Mouse (Mus musculus) MEL (cell line): ENCODE measurements around the gene Rpl6. TPM values are rescaled to one million over a fixed set of nuclear protein-coding genes. Genes with fewer than 3 reads are reported as not detected.

Source experiments
- DNase-seq: peaks from one replicate; pipeline ENCODE4 v3.0.0; 2011; ENCODE audit warnings: low read depth, low spot score
- H3K27ac ChIP-seq: 2 replicates; pipeline ENCODE4 v1.5.1; 2012; ENCODE audit warnings: low read depth, mild to moderate bottlenecking, control low read depth, low read length, moderate library complexity; ENCODE audit not compliant: control insufficient read depth
- H3K27me3 ChIP-seq, 2 experiments: fragments of 150-350 bp in 1 of 2; sonication (generic) in 1 of 2; 2 replicates each; pipeline ENCODE4 v1.6.1; 2012; ENCODE audit warnings: low read length in 2 of 2, mild to moderate bottlenecking in 2 of 2, improper control_type of control experiment in 1 of 2, moderate library complexity in 1 of 2; ENCODE audit not compliant: insufficient read depth in 2 of 2, control insufficient read depth in 1 of 2
- H3K36me3 ChIP-seq, 2 experiments: 2 replicates each; pipeline ENCODE4 v1.6.1; 2012 to 2014; ENCODE audit warnings: low read length in 2 of 2, improper control_type of control experiment in 1 of 2, inconsistent platforms in 1 of 2, mild to moderate bottlenecking in 1 of 2; ENCODE audit not compliant: insufficient read depth in 2 of 2, control insufficient read depth in 1 of 2
- H3K4me1 ChIP-seq, 2 experiments: fragments of 150-350 bp in 1 of 2; sonication (generic) in 1 of 2; 2 replicates each; pipeline ENCODE4 v1.6.1; 2012; ENCODE audit warnings: low read length in 2 of 2, improper control_type of control experiment in 1 of 2, mild to moderate bottlenecking in 1 of 2; ENCODE audit not compliant: insufficient read depth in 2 of 2, control insufficient read depth in 1 of 2
- H3K4me3 ChIP-seq, 2 experiments: fragments of 150-350 bp in 1 of 2; sonication (generic) in 1 of 2; 2 replicates each; pipeline ENCODE4 v1.5.1; 2012; ENCODE audit warnings: low read depth in 2 of 2, low read length in 2 of 2, mild to moderate bottlenecking in 2 of 2, moderate library complexity in 2 of 2, control low read depth in 1 of 2, improper control_type of control experiment in 1 of 2; ENCODE audit not compliant: control insufficient read depth in 1 of 2, insufficient read depth in 1 of 2
- H3K79me2 ChIP-seq: 2 replicates; pipeline ENCODE4 v1.6.1; 2012; ENCODE audit warnings: mild to moderate bottlenecking, low read length, moderate library complexity; ENCODE audit not compliant: control insufficient read depth, poor library complexity, insufficient read depth
- H3K9ac ChIP-seq: 2 replicates; pipeline ENCODE4 v1.6.1; 2012; ENCODE audit warnings: low read depth, mild to moderate bottlenecking, control low read depth, low read length, moderate library complexity; ENCODE audit not compliant: control insufficient read depth, poor library complexity, severe bottlenecking
- H3K9me3 ChIP-seq: fragments of 150-350 bp; sonication (generic); replicated peaks from 2 replicates; pipeline ENCODE4 v1.6.1; 2012; ENCODE audit warnings: mild to moderate bottlenecking, low read length, improper control_type of control experiment, moderate library complexity; ENCODE audit not compliant: insufficient read depth
- BHLHE40 ChIP-seq: IDR thresholded peaks from 2 replicates; pipeline ENCODE4 v1.6.1; 2012; ENCODE audit warnings: low read depth, mild to moderate bottlenecking, inconsistent platforms, low read length, improper control_type of control experiment, borderline replicate concordance
- CHD1 ChIP-seq: IDR thresholded peaks from 2 replicates; pipeline ENCODE4 v1.6.1; 2012; ENCODE audit warnings: low read depth, mild to moderate bottlenecking, inconsistent platforms, low read length, improper control_type of control experiment
- CHD2 ChIP-seq: IDR thresholded peaks from 2 replicates; pipeline ENCODE4 v1.6.1; 2011; ENCODE audit warnings: low read length, improper control_type of control experiment
- E2F4 ChIP-seq: IDR thresholded peaks from 2 replicates; pipeline ENCODE4 v1.6.1; 2011; ENCODE audit warnings: low read depth, low read length, improper control_type of control experiment, borderline replicate concordance
- ELF1 ChIP-seq: IDR thresholded peaks from 2 replicates; pipeline ENCODE4 v1.6.1; 2014; ENCODE audit warnings: low read depth, mild to moderate bottlenecking, inconsistent platforms, low read length, improper control_type of control experiment, moderate library complexity
- EP300 ChIP-seq, 2 experiments: IDR thresholded peaks; 2 replicates each; pipeline ENCODE4 v1.6.1; 2011; ENCODE audit warnings: improper control_type of control experiment in 2 of 2, low read length in 2 of 2, low read depth in 1 of 2, mild to moderate bottlenecking in 1 of 2
- ETS1 ChIP-seq: IDR thresholded peaks from 2 replicates; pipeline ENCODE4 v1.6.1; 2012; ENCODE audit warnings: low read depth, mild to moderate bottlenecking, inconsistent platforms, low read length, improper control_type of control experiment, moderate library complexity
- GABPA ChIP-seq: IDR thresholded peaks from 2 replicates; pipeline ENCODE4 v1.6.1; 2012; ENCODE audit warnings: low read depth, mild to moderate bottlenecking, inconsistent platforms, low read length, improper control_type of control experiment, moderate library complexity
- GATA1 ChIP-seq: IDR thresholded peaks from 2 replicates; pipeline ENCODE4 v1.6.1; 2011; ENCODE audit warnings: low read depth, low read length, improper control_type of control experiment
- HCFC1 ChIP-seq: IDR thresholded peaks from 2 replicates; pipeline ENCODE4 v1.6.1; 2012; ENCODE audit warnings: low read depth, mild to moderate bottlenecking, inconsistent platforms, low read length, improper control_type of control experiment, moderate library complexity
- KAT2A ChIP-seq: conservative IDR thresholded peaks from 2 replicates; pipeline ENCODE4 v1.6.1; 2012; ENCODE audit warnings: low read depth, low read length, improper control_type of control experiment, inconsistent platforms
- MAFK ChIP-seq: IDR thresholded peaks from 2 replicates; pipeline ENCODE4 v1.6.1; 2011; ENCODE audit warnings: low read depth, mild to moderate bottlenecking, low read length, improper control_type of control experiment, borderline replicate concordance
- MAX ChIP-seq: IDR thresholded peaks from 2 replicates; pipeline ENCODE4 v1.6.1; 2011; ENCODE audit warnings: low read length, improper control_type of control experiment
- MAZ ChIP-seq: IDR thresholded peaks from 2 replicates; pipeline ENCODE4 v1.6.1; 2012; ENCODE audit warnings: low read depth, mild to moderate bottlenecking, inconsistent platforms, low read length, improper control_type of control experiment
- MEF2A ChIP-seq: IDR thresholded peaks from 2 replicates; pipeline ENCODE4 v1.6.1; 2014; ENCODE audit warnings: low read depth, mild to moderate bottlenecking, inconsistent platforms, low read length, improper control_type of control experiment; ENCODE audit not compliant: poor library complexity, insufficient replicate concordance, severe bottlenecking; ENCODE audit errors: extremely low read depth
- MYB ChIP-seq: IDR thresholded peaks from 2 replicates; pipeline ENCODE4 v1.6.1; 2011; ENCODE audit warnings: mild to moderate bottlenecking, low read depth, low read length, improper control_type of control experiment
- NELFE ChIP-seq: IDR thresholded peaks from 2 replicates; pipeline ENCODE4 v1.6.1; 2011; ENCODE audit warnings: low read depth, low read length, improper control_type of control experiment
- POLR2A ChIP-seq, 2 experiments: IDR thresholded peaks; 2 replicates each; pipeline ENCODE4 v1.6.1; 2011 to 2012; ENCODE audit warnings: low read length in 2 of 2, mild to moderate bottlenecking in 2 of 2, control low read depth in 1 of 2, improper control_type of control experiment in 1 of 2, low read depth in 1 of 2, moderate library complexity in 1 of 2; ENCODE audit not compliant: control insufficient read depth in 1 of 2, insufficient read depth in 1 of 2, poor library complexity in 1 of 2
- POLR2AphosphoS2 ChIP-seq: IDR thresholded peaks from 2 replicates; pipeline ENCODE4 v1.6.1; 2011; ENCODE audit warnings: low read length, improper control_type of control experiment
- RAD21 ChIP-seq: IDR thresholded peaks from 2 replicates; pipeline ENCODE4 v1.6.1; 2011; ENCODE audit warnings: mild to moderate bottlenecking, low read depth, low read length, improper control_type of control experiment
- RCOR1 ChIP-seq: IDR thresholded peaks from 2 replicates; pipeline ENCODE4 v1.6.1; 2012; ENCODE audit warnings: low read depth, mild to moderate bottlenecking, inconsistent platforms, low read length, improper control_type of control experiment
- SMC3 ChIP-seq: IDR thresholded peaks from 2 replicates; pipeline ENCODE4 v1.6.1; 2011; ENCODE audit warnings: low read depth, low read length, improper control_type of control experiment
- TAL1 ChIP-seq: IDR thresholded peaks from 2 replicates; pipeline ENCODE4 v1.6.1; 2012; ENCODE audit warnings: mild to moderate bottlenecking, inconsistent platforms, low read length, moderate library complexity, mixed read lengths
- TBP ChIP-seq: IDR thresholded peaks from 2 replicates; pipeline ENCODE4 v1.8.0; 2011; ENCODE audit warnings: low read depth, low read length, improper control_type of control experiment
- TCF12 ChIP-seq: IDR thresholded peaks from 2 replicates; pipeline ENCODE4 v1.6.1; 2014; ENCODE audit warnings: low read depth, mild to moderate bottlenecking, inconsistent platforms, low read length, improper control_type of control experiment, moderate library complexity
- UBTF ChIP-seq: IDR thresholded peaks from 2 replicates; pipeline ENCODE4 v1.6.1; 2012; ENCODE audit warnings: low read depth, mild to moderate bottlenecking, inconsistent platforms, low read length, improper control_type of control experiment, moderate library complexity, borderline replicate concordance; ENCODE audit not compliant: insufficient read depth
- USF1 ChIP-seq: IDR thresholded peaks from 2 replicates; pipeline ENCODE4 v1.6.1; 2014; ENCODE audit warnings: low read depth, mild to moderate bottlenecking, inconsistent platforms, low read length, improper control_type of control experiment, moderate library complexity
- ZC3H11A ChIP-seq: IDR thresholded peaks from 2 replicates; pipeline ENCODE4 v1.6.1; 2012; ENCODE audit warnings: low read depth, mild to moderate bottlenecking, inconsistent platforms, low read length, improper control_type of control experiment
- ZNF384 ChIP-seq: IDR thresholded peaks from 2 replicates; pipeline ENCODE4 v1.6.1; 2012; ENCODE audit warnings: low read depth, mild to moderate bottlenecking, inconsistent platforms, low read length, improper control_type of control experiment
- polyA plus RNA-seq, 2 experiments: library from polyadenylated mRNA; stranded (reverse) in 1 of 2; unstranded in 1 of 2; fragments of >175 nt in 1 of 2; fragments of >200 nt in 1 of 2; gene quantifications; 2 replicates each; pipeline versions ENCODE4 v1.2.1 to v1.2.4; 2012; ENCODE audit warnings: low replicate concordance in 2 of 2, low read depth in 1 of 2; ENCODE audit not compliant: insufficient read length in 2 of 2, insufficient read depth in 1 of 2, missing spikeins in 1 of 2
- total RNA-seq: library from RNA; depleted of rRNA; stranded (reverse); fragments of 300-350 nt; gene quantifications from 2 replicates; pipeline ENCODE4 v1.2.3, GENCODE M21; 2012

Gene Rpl6
- total and polyA plus RNA-seq, 3 experiments: 850 to 2,901 (median 2,779) TPM

- TF ChIP-seq ZNF384 (peak; percentile 73; the same call in 1 of the 2 replicates), UBTF (no peak), MYB (no peak), NELFE (no peak), CHD2 (no peak), E2F4 (no peak), MAZ (no peak), BHLHE40 (no peak), CHD1 (no peak), MEF2A (no peak), GATA1 (no peak), RCOR1 (no peak), MAX (0 out of 2 replicates have a peak, but pooled peaks have one; percentile 2), GABPA (no peak), POLR2AphosphoS2 (no peak), ETS1 (no peak), TBP (peak; percentile 98), HCFC1 (0 out of 2 replicates have a peak, but pooled peaks have one; percentile 37), POLR2A (IDR thresholded peaks at IDR 0.05; ENCODE audit: control insufficient read depth in 1 of 2, insufficient read depth in 1 of 2, low read depth in 1 of 2, low read length in 2 of 2, poor library complexity in 1 of 2) (no peak), MAFK (peak; percentile 94), ZC3H11A (peak; percentile 93)
Observed at GRCm38 (mm10) chr5:121215380-121216125, 11.3 kb downstream of the Rpl6 start (continued).

- Histone ChIP-seq H3K27ac (peak overlapping the region; percentile 54), H3K9ac (peak overlapping the region; percentile 58), H3K4me1 (peaks cover 2 to 3% of the 10 kb centered on the region in 2 experiments; a peak in 2 of 4 replicates), H3K4me3 (peak overlapping the region; percentile 64 to 67), H3K36me3 (peaks cover 2 to 3% of the 10 kb centered on the region in 2 experiments; a peak in 2 of 4 replicates), H3K79me2 (peaks cover 9% of the 10 kb centered on the region), H3K27me3 (no peaks in the 10 kb centered on the region), H3K9me3 (no peaks in the 10 kb centered on the region)
- DNase-seq: peak; percentile 89
- TF ChIP-seq GABPA (no peak), TBP (no peak), KAT2A (no peak), BHLHE40 (no peak), EP300 (IDR thresholded peaks at IDR 0.05; ENCODE audit: low read depth in 1 of 2, low read length in 2 of 2) (peak; percentile 73 to 86), RCOR1 (no peak), TAL1 (peak; percentile 84), ETS1 (peak; percentile 66), POLR2A (IDR thresholded peaks at IDR 0.05; ENCODE audit: control insufficient read depth in 1 of 2, insufficient read depth in 1 of 2, low read depth in 1 of 2, low read length in 2 of 2, poor library complexity in 1 of 2) (no peak), CHD2 (no peak; the same call in 1 of the 2 replicates), ELF1 (no peak), E2F4 (no peak), RAD21 (no peak), MAX (no peak), TCF12 (peak; percentile 89), MEF2A (no peak), SMC3 (0 out of 2 replicates have a peak, but pooled peaks have one; percentile 2), GATA1 (peak; percentile 79), ZC3H11A (no peak; the same call in 1 of the 2 replicates), USF1 (no peak), MYB (0 out of 2 replicates have a peak, but pooled peaks have one; percentile 32)
Observed at GRCm38 (mm10) chr5:121216126-121216446, 11.8 kb downstream of the Rpl6 start.
